ENCODE assay signal across 9 mouse cellular contexts in the genomic region with DNA sequence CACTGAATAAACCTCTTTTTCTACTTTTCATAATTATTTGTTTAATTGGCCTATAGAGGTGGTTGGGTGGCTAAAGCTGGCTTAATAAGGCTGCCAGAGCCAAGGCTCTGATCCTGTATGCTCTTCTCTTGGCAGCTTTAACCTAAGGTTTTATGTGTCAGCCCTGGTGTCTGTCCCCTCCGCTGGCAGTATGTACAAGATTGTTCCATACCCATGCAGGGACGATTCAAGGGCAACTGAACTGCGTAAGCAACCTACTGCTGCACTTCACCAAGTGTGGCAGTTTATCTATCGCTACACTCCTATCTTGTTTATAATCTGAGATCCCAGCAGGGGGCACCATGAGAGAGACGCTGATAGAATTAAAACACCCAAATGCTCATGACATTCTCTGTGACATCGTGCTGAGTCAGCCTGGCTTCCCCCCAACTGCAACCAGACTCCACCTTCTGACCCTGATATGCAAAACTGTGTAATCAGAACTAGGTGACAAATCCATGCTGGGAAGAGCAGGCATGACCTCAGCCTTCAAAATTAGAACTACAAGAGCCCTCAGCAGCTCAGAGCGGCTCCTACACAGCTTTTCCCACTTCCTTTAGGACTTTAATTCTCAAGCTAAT. TPM values are rescaled to one million over a fixed set of nuclear protein-coding genes. Genes with fewer than 3 reads are reported as not detected.
A peak's percentile ranks its signal among the peaks of the same experiment; 100 is the strongest.
DNase-seq lines count a peak whose midpoint lies in the region; ATAC-seq and TF ChIP-seq lines count a peak whose summit lies in the region.
"Had no signal": no experiment of that assay in that cellular context is flagged by ENCODE, and none has a peak within 500 bp of the region (broad histone marks: within the 10 kb centered on the region; RNA-seq: fewer than 3 reads in every experiment).

No protein-coding gene starts in this region.

- H3K36me3 ChIP-seq in limb, embryonic 14.5 days (ENCODE audit: control insufficient read depth, insufficient read depth, low read length): 0 out of 2 replicates have a peak, but pooled peaks cover 2% of the 10 kb centered on the region
- peaks cover 18% of the 10 kb centered on the region; the same call in 1 of the 2 replicates for H3K36me3 ChIP-seq in limb, embryonic 10.5 days
- no peaks in the 10 kb centered on the region for H3K36me3 ChIP-seq in liver, embryonic 14.5 days (replicated peaks; ENCODE audit: control insufficient read depth, insufficient read depth, low read depth)
- H3K36me3 ChIP-seq in forebrain, embryonic 13.5 days (ENCODE audit: poor library complexity, severe bottlenecking): no peaks in the 10 kb centered on the region
- H3K36me3 ChIP-seq: lung, embryonic 15.5 days had no signal

- ATAC-seq in limb, embryonic 14.5 days (ENCODE audit: low FRiP score, low read depth): no peak
- ATAC-seq in common myeloid progenitor, adult 5-6 weeks (replicated peaks; ENCODE audit: low read depth, poor library complexity, severe bottlenecking): peak; percentile 84
- ATAC-seq in liver, embryonic 14.5 days (ENCODE audit: insufficient read depth): no peak
- ATAC-seq in forebrain, embryonic 13.5 days: no peak

- intact Hi-C loops in heart, postnatal 25 days (cut with DNase I): loop anchor here (2.0 to 10.0 kb wide), 4 partner anchors 15 to 457 kb away; a partner anchor contains a TSS

- H3K9me3 ChIP-seq in limb, embryonic 14.5 days (ENCODE audit: control insufficient read depth, low read length): no peaks in the 10 kb centered on the region
- no peaks in the 10 kb centered on the region for H3K9me3 ChIP-seq in limb, embryonic 10.5 days (replicated peaks)
- H3K9me3 ChIP-seq in liver, embryonic 14.5 days (ENCODE audit: control insufficient read depth, low read length): no peaks in the 10 kb centered on the region
- no peaks in the 10 kb centered on the region for H3K9me3 ChIP-seq in forebrain, embryonic 13.5 days (replicated peaks)
- H3K9me3 ChIP-seq: lung, embryonic 15.5 days had no signal

- DNase-seq in limb, embryonic 14.5 days (ENCODE audit: low spot score): peak; percentile 33
- DNase-seq in limb, embryonic 10.5 days (ENCODE audit: low spot score): no peak
- peak; percentile 91 for DNase-seq in adipocyte (ENCODE audit: low spot score)
- DNase-seq in heart, postnatal 25 days (ENCODE audit: low spot score): peak; percentile 24
- peak; percentile 4 to 20 (median 9) for DNase-seq in liver, embryonic 14.5 days (ENCODE audit: low read depth in 3 of 3, low spot score in 3 of 3)
- DNase-seq in right cerebral cortex, postnatal 14 days: peak; percentile 34

- no peak for TF ChIP-seq EP300 in liver, embryonic 14.5 days (IDR thresholded peaks at IDR 0.05; ENCODE audit: low read depth)

- TF ChIP-seq CTCF in liver, embryonic 14.5 days (IDR thresholded peaks at IDR 0.05; ENCODE audit: low read depth): no peak

- 65% methylated on average over 7 of the region's 7 CpGs for WGBS in limb, embryonic 14.5 days
- WGBS in limb, embryonic 10.5 days: 78% methylated on average over 7 of the region's 7 CpGs
- WGBS in liver, embryonic 14.5 days (ENCODE audit: insufficient replicate concordance): 37% methylated on average over 7 of the region's 7 CpGs
- WGBS in forebrain, embryonic 13.5 days: 70% methylated on average over 7 of the region's 7 CpGs

- H3K4me1 ChIP-seq in limb, embryonic 14.5 days (ENCODE audit: control insufficient read depth, insufficient read depth, low read length): no peaks in the 10 kb centered on the region
- peaks cover 7% of the 10 kb centered on the region for H3K4me1 ChIP-seq in limb, embryonic 10.5 days
- 0 out of 4 replicates have a peak, but pooled peaks cover 0 to 2% of the 10 kb centered on the region in 2 experiments for H3K4me1 ChIP-seq in liver, embryonic 14.5 days (replicated peaks; ENCODE audit: control insufficient read depth in 2 of 2, insufficient read depth in 2 of 2, low read length in 1 of 2)
- H3K4me1 ChIP-seq in forebrain, embryonic 13.5 days: peaks cover 9% of the 10 kb centered on the region; the same call in 1 of the 2 replicates
- H3K4me1 ChIP-seq: lung, embryonic 15.5 days had no signal

- no peak overlapping the region for H3K4me2 ChIP-seq in limb, embryonic 14.5 days (replicated peaks; ENCODE audit: low read depth, low read length, severe bottlenecking)
- H3K4me2 ChIP-seq in liver, embryonic 14.5 days (ENCODE audit: low read depth): no peak overlapping the region
- no peak overlapping the region for H3K4me2 ChIP-seq in forebrain, embryonic 13.5 days
- H3K4me2 ChIP-seq: lung, embryonic 15.5 days had no signal

- no peaks in the 10 kb centered on the region for H3K27me3 ChIP-seq in limb, embryonic 14.5 days (ENCODE audit: control insufficient read depth, insufficient read depth, low read length)
- H3K27me3 ChIP-seq in limb, embryonic 10.5 days (ENCODE audit: low read depth, poor library complexity, severe bottlenecking): no peaks in the 10 kb centered on the region
- no peaks in the 10 kb centered on the region for H3K27me3 ChIP-seq in liver, embryonic 14.5 days (ENCODE audit: control insufficient read depth, insufficient read depth, low read length)
- no peaks in the 10 kb centered on the region for H3K27me3 ChIP-seq in forebrain, embryonic 13.5 days
- H3K27me3 ChIP-seq: lung, embryonic 15.5 days had no signal

- TF ChIP-seq POLR2A in limb, embryonic 14.5 days (IDR thresholded peaks at IDR 0.05; ENCODE audit: borderline replicate concordance, extremely low read depth, insufficient read depth, insufficient read length): no peak

- H3K9ac ChIP-seq in limb, embryonic 14.5 days (ENCODE audit: low read depth, low read length, severe bottlenecking): no peak overlapping the region
- H3K9ac ChIP-seq in liver, embryonic 14.5 days (replicated peaks): no peak overlapping the region
- H3K9ac ChIP-seq in forebrain, embryonic 13.5 days: no peak overlapping the region
- H3K9ac ChIP-seq: lung, embryonic 15.5 days had no signal

- H3K4me3 ChIP-seq in limb, embryonic 14.5 days (replicated peaks; ENCODE audit: low read length): no peak overlapping the region
- no peak overlapping the region for H3K4me3 ChIP-seq in limb, embryonic 10.5 days
- no peak overlapping the region for H3K4me3 ChIP-seq in liver, embryonic 14.5 days (ENCODE audit: insufficient read depth in 1 of 2, low read depth in 2 of 2, low read length in 2 of 2)
- no peak overlapping the region for H3K4me3 ChIP-seq in forebrain, embryonic 13.5 days
- H3K4me3 ChIP-seq: lung, embryonic 15.5 days had no signal

- no peak overlapping the region for H3K27ac ChIP-seq in limb, embryonic 14.5 days (replicated peaks; ENCODE audit: low read depth, low read length)
- H3K27ac ChIP-seq in limb, embryonic 10.5 days: no peak overlapping the region
- no peak overlapping the region for H3K27ac ChIP-seq in liver, embryonic 14.5 days
- H3K27ac ChIP-seq in forebrain, embryonic 13.5 days: no peak overlapping the region
- H3K27ac ChIP-seq: lung, embryonic 15.5 days had no signal

RNA-seq across cellular contexts. Expression of a gene that starts 55.1 kb away (rescaled TPM):
- polyA plus RNA-seq in limb, embryonic 14.5 days (2012; rRNA removed): 58.7 and 62.0 TPM in 2 replicates
- 91.2 and 99.7 TPM in 2 replicates for polyA plus RNA-seq in limb, embryonic 14.5 days (2014; fragmentation: Nextera tagmentation; extraction: Ambion mirVana)
- 203 and 204 TPM in 2 replicates for polyA plus RNA-seq in limb, embryonic 10.5 days (2016; fragmentation: Nextera tagmentation; extraction: Ambion mirVana)
- total RNA-seq in common myeloid progenitor, adult 5-6 weeks (2017): 1.2 and 2.0 TPM in 2 replicates
- 1 to 10 TPM; 5.1 to 9.7 TPM for total RNA-seq in heart, postnatal 25 days (2021)
- polyA plus RNA-seq in liver, embryonic 14.5 days (2012; rRNA removed): 3.4 and 3.7 TPM in 2 replicates
- 7.3 and 7.6 TPM in 2 replicates for polyA plus RNA-seq in liver, embryonic 14.5 days (2014; fragmentation: Nextera tagmentation; extraction: Ambion mirVana)
- polyA plus RNA-seq in forebrain, embryonic 13.5 days (2015; fragmentation: Nextera tagmentation; extraction: Ambion mirVana): 52.7 and 55.3 TPM in 2 replicates
